Mouse (Mus musculus) cerebellum, postnatal 25 days (tissue): Measurements from ENCODE around the gene Cdk6.
"Not testable (repeated sequence)": the region's sequence is repeated elsewhere in the genome, so short reads cannot be mapped to it uniquely, and the experiment has no call there.

ENCODE experiments used
- DNase-seq, 2 experiments: peaks; one replicate each; pipeline ENCODE4 v3.0.0; 2021; ENCODE audit warnings: mixed read lengths in 2 of 2

Cdk6 gene

DNA sequence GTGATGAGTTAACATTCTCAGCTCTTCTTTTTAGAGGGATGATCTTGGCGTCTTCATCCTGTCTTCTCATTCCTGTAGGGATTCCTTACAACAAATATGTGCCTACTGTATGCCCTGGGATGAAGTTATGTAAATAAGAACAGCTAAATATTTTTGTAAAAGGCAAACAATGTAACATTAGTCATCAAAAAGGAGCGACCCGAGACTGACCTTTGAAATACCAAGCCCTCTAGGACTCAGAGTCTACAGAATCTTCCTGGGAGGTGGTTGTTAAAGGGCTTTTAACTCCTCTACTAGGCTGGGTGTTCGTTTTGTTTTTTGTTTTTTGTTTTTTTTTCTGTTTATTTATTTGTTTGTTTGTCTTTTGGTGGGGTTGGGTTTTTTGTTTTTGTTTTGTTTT is 4.3 kb downstream of the Cdk6 start:
- DNase-seq: not testable (repeated sequence)

DNA sequence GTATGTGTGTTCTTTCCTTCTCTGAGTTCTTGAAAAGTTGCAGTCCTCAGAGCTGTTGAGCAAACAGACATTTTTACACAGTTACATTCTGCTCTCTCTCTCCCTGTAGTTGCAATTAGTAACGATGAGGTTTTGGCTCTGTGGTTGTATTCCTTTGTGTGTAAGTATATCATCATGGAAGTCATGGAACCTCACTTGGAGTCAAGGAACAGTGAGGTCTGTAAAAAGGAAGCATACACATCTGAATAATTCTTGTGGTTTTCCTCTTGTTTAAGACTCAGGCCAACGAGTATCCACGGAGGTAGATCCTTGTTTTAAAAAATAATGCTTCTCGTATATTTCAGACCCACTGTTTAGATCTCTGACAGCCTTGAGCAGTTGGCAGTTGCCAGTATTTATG is 8.1 kb downstream of the Cdk6 start:
- not testable (repeated sequence) for DNase-seq

- DNase-seq: not testable (repeated sequence)
These were observed 10.6 kb downstream of the Cdk6 start for GRCm38 (mm10) chr5:3351836-3352235.

DNA sequence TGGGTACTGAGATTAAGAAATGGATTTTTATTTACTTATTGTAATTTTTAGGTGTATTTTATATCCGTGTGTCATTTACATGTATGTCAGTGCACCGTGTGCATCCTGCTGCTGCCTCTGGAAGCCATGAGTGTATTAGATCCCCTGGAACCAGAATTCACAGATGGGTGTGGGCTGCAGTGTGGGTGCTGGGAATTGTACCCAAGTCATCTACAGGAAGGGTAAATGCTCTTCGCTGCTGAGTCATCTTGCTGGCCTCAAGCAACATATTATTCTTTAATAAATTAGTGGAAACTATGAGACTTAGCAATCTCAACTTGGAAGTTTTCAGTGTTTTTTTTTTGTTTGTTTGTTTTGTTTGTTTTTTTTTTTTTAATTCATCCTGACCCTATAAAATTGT is 11.0 kb downstream of the Cdk6 start:
- DNase-seq: no peak

DNA sequence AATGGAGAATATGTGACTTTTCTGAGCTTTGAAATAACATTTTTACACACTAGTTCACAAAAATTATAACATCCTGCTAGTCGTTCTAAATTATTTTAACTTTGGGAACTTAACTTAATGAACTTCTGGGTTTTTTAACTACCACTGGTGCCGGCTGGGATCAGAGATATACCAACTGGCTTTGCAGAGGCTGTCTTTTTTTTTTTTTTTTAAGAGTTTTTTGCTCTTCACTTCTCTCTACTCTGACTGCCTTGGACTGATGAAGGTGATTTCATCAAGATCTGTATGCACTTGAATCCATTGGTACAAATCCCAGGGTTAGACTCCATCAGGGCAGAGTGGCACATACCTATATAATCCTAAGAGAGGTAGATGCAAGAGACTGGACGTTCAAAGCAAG is 11.5 kb downstream of the Cdk6 start:
- no peak for DNase-seq

DNA sequence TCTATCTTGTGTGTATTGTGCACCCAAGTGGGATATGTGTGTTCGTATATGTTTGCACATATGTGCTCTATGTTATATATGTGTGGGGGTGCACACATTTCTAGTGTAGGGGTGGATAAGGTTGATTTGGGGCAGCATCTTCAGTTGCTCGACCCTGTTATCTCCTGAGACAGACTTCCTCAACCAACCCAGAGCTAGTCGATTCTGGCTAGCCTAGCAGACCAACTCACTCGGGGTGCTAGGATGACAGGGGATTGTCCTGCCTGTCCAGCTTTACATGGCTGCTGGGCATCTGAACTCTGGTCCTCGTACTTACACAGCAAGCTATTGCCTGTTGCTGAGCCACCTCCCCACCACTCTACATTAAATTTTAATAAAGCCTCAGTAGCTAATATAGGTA is 13.0 kb downstream of the Cdk6 start:
- DNase-seq: no peak

DNA sequence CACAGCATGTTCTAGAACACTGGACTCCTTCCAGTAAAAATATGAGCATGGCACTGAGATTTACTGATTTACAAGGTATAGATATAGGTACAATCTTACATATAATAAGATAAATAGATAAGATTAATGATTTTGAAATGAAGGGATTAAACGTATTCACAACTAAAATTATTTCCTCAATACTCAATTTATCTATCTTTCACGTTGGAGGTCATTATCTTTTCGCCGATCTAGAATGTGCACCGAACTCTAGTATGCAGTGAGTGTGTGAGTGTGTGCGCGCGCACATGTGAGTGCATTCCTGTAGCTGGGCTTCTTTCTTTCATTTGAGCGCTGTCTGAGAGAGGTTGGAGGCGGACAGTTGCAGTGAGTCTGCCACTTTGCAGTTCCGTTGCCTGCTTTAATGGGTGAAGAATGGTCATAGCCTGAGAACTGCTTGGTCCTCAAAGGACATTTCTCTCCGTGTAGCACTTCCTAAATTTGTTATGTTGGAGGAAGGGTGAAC is 13.8 kb downstream of the Cdk6 start:
- no peak for DNase-seq

DNA sequence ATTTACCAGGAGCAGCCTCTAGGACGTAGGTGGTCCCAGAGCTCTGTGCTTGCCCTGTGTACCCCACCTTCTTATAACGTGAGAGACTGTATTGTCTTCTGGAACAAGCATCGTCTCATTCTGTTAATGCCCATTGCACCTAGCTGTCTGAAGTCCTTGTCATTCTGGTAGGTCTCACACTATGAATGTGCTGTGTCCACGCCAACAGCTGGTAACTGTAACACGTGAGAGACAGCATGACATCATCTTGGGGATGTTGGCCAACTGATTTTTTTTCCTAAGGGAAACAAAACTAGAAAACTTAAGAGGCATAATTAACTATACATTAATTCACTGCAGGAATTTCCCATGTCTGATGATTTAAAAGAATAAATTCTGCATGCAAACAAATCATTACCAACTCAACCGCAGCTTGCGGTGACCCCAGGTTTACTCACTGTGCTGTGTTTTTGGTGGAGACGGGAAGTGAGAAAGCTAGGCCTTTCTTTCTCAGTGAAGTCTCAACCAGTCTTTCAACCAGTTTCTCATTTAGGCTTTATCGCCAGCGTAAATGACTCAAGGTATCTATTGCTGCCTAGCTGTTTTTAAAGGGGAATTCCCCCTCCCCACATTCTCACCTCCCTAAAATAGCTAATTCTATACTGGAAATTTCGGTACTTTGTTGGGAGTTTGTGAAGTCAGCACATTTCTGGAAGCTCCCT is 14.4 kb downstream of the Cdk6 start:
- no peak for DNase-seq

DNA sequence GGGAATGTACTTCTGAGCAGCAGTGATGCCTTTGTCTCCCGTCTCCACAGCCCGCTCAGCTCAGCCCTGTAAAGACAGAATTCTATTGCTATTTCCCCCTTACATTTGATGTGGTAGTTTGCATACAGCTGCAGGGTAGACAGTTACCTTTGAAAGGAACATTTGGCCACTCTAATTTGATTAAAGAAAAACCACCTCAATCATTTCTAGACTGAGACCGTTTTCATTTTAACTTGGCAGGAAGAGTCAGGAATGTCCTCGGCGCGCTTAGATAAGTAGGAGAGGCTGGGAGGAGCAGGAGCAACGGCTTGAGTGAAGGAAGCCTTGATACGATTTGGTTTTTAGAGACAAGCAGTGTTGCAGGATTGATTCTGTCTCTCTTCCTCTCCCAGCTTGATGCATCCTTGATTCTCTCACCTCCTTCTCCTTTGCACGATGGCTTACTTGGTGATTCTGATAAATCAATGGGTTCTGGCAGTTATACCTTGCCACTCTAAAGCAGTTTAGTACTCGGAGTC is 15.0 kb downstream of the Cdk6 start:
- DNase-seq: no peak

DNA sequence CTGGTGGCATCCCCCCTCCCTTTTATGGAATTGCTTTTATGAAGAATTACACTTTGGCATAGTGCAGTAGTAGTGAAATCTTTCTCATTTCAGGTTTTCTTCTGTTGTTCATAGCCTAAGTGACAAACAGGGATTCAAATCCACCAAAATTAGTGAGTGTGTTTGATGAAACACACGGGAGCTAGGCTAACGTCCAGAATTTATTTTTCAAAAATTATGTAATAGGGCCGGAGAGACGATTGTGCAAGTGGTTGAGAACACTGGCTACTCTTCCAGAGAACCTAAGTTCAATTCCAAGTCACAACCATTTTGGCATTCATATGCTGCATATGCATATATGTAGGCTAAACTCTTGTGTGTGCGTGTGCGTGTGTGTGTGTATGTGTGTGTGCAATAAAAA is 16.2 kb downstream of the Cdk6 start:
- DNase-seq: no peak

DNA sequence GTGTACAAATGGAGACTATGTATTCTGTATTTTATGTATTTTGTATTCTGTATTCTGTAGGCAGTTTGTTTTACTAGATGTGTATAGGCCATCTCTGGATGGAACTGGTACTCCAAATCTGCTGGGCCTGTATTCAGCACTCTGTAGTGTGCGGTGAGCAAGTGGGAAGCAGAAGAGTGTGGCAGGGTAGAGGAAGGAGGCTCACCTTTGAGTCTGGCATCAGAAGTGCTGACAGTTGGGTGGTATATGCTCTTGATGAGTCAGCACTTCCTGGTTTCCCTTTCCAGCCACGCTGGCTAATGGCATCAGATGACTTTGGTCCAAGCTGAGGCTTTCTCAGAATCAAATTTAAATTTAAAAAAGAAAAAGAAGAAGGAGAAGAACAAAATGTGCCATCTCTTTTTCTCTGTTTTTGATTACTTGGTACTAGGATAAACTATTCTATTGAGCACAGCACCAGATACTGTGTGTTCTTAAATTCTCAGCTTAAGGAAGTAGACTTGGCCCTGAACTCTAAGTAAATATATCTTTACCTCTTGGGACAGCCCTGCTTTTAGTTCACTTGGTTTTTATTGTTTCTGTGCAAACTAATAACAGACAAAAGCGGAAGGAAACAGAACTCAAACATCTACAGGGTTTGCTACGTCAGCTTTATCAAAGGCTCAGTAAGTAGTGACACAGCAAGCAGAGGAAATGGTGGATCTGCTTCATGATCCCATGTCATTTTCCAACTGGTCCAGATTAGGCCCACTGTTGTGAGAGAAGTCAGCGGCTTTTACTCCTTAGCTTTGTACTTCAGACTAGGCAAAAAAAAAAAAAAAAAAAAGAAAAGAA is 17.6 kb downstream of the Cdk6 start:
- DNase-seq: no peak

DNA sequence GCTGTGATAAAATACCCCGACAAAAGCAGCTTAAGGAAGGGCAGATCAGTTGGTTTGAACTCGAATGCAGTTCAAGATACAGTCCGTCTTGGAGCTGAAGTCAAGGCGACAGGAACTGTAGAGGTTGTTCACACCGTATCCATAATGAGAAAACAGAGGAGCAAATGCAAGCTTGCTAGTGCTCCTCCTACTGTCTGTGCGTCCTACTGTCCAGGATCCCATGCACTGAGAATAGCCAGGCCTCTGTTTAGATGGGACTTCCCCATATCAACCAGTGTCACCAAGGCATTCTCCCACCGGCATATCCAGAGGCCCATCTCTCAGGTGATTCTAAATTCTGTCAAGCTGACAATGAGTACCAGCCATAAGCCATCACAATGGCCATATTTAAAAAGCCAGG is 18.6 kb downstream of the Cdk6 start:
- DNase-seq: no peak

- no peak for DNase-seq
These were observed 20.0 kb downstream of the Cdk6 start for GRCm38 (mm10) chr5:3361252-3361651.

GRCm38 (mm10) chr5:3362111-3362510 is 20.8 kb downstream of the Cdk6 start:
- DNase-seq: no peak

DNA sequence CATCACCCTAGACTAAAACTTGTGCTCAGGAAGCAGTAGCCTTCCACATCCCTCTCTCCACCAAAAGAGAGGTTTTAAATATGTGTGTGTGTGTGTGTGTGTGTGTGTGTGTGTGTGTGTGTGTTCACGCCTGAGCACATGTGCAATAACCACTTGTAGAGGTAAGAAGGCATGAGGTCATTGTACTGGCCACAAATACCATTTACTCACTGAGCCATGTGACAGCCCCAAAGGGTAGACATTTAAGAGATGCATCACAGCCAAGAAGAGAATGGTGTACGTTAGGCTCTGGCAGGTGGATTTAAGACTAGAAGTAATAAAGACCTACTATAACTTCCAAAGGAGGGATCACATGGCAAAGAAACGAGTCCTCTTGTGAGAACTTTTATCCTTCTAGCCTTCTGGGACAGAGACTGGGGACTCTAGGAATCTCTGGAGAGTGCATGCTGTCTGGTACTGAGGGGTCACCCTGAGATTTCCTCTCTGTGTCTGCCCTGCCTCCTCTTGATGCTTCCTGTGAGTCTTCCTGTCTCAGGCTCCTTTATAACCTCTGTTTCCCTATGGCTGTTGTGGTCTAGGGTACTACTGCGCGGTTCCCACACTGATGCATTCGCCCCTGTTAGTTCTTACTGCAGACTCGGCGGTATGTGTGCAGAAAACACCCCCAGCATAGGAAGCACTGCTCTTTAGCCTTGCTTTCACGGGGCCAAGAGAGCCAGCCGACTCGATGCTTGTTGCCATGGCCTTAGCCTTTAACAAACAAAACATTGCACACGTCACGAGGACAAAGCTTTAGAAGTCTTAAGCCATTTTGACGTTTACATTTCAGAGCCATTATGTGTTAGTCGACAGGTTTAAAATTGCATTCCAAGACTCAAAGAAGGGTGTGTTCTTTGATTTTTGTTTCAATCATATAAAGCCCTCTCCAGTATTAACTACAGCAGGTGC is 22.0 kb downstream of the Cdk6 start:
- DNase-seq: no peak

GRCm38 (mm10) chr5:3367045-3367444 is 25.8 kb downstream of the Cdk6 start:
- no peak for DNase-seq

- DNase-seq: no peak
These were observed 28.0 kb downstream of the Cdk6 start for GRCm38 (mm10) chr5:3369317-3369716.

GRCm38 (mm10) chr5:3371212-3371611 is 29.9 kb downstream of the Cdk6 start:
- no peak for DNase-seq

DNA sequence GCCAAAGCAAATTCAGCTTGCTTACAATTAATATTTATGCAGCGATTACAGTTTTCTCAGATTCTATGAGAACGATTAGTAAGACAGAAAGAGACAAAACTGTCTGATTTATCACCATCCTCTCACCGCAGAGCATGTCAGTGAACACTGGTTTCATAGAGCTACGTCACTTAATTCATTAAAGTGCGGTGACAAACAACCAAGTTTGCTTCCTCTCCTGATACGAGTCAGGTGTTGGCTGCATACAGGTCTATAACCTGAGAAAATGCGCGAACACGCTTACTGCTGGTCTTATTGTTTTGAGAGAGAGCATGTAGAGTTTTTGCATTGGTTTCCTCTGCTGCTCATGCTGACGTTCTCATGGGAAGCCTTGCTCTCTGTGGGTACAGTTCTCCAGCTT is 31.9 kb downstream of the Cdk6 start:
- no peak for DNase-seq

DNA sequence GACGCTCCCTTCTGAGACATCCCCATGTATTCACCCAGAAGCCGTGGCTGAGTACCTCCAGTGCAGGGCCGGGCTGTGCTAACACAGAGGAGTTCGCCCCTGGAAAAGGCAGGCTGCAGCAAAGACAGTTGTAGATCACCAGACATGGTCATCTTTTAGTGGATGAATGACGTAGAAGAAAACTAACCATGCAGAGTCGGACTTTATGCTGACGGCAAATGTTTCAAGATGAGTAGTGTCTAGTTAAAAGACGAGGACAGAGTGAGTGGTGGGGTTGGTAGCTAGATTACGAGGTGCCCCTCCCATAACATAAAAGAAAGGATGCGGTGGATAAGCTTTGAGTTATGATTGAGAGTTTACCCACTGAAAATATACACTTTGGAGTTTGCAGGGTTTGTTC is 33.5 kb downstream of the Cdk6 start:
- DNase-seq: no peak

DNA sequence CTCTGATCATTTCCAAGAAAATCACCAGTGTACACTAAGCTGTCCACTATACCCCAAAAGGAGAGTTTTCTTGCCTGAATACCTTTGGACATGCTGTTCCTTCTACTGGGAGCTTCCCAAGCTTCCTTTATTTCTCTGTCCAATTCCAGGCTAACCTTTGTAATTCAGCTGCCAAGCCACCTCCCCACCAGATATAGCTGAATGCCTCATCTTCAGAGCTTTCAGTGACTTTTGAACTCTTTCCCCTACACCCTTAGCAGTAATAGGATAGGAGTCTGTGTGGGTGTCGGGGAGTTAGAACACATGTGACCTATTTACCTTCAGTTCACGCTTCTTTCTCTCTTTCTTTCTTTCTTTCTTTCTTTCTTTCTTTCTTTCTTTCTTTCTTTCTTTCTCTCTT is 34.9 kb downstream of the Cdk6 start:
- DNase-seq: no peak

- DNase-seq: no peak
These were observed 38.0 kb downstream of the Cdk6 start for GRCm38 (mm10) chr5:3379252-3379651.

- DNase-seq: no peak
These were observed 39.5 kb downstream of the Cdk6 start for GRCm38 (mm10) chr5:3380692-3381233.
